Mouse (Mus musculus): ENCODE measurements around the gene Txnrd2. TPM values are rescaled to one million over a fixed set of nuclear protein-coding genes. Genes with fewer than 3 reads are reported as not detected.

Gene Txnrd2
- total RNA-seq, 2 experiments from 2014 or later, result 8.8 to 13.1 TPM

DNA sequence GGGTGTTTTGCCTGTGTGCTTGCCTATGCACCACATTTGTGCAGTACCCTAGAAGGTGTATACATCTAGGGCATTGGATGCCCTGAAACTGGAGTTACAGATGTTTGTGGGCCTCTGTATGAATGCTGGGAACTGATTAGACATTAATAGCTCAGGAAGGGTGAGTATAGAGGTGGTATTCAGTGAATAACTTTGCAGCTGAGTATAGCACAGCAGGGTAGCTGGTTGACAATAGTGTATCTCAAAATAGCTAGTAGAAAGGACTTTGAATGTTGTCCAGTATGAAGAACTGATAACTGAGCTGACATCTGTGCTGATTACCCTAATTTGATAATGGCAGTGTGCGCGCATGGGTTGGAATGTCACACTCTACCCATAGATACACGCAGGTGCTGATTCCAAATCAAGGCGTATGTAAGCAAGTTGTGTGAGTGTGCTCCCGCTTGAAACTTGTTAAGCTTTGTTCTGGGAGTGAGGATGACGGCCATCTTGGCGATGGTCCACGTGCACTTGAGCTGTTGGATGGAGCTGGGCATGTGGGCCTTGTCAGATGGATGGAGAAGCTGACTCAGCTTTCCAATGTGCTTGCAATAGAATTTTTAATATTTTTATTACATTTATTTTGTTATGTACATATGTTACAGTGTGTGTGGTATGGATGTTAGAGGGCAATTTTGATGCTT lies 97.5 kb downstream of the Txnrd2 start:
- no peak for ATAC-seq (replicated peaks; ENCODE audit: poor library complexity, severe bottlenecking)

DNA sequence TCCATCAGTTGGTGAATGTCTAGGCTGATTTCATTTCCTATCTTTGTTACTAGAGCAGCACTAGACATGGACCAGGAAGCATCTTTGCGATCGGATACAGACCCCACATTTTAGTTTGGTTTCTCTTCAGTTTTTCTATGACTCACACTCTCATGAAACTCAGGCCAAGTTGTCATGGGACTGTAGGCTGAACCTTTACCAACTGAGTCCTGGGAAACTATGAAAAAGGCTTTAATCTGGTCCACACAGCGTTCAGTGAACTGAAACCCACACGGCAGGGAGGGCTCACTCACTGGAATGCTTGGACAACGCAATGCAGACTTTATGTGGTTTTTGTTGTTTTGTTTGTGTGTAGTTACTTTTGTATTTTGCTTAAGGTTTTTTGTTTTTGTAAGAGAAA lies 102.5 kb downstream of the Txnrd2 start:
- no peak for ATAC-seq (replicated peaks; ENCODE audit: poor library complexity, severe bottlenecking)

Other genes with a start within 250 kb of the Txnrd2 start
- gene Ccdc188, start 208.5 kb upstream of the Txnrd2 start, total RNA-seq (2014; fragmentation: Nextera tagmentation), result not detected in 2 replicates
- not detected in 2 replicates for gene Ccdc188, start 208.5 kb upstream of the Txnrd2 start, total RNA-seq (2017)
- gene Zdhhc8, start 191.2 kb upstream of the Txnrd2 start, total RNA-seq (2014; fragmentation: Nextera tagmentation), result 9.7 and 11.4 TPM in 2 replicates
- 2.3 and 3.6 TPM in 2 replicates for gene Zdhhc8, start 191.2 kb upstream of the Txnrd2 start, total RNA-seq (2017)
- gene Trmt2a, start 177.7 kb upstream of the Txnrd2 start, total RNA-seq (2014; fragmentation: Nextera tagmentation), result 153 and 177 TPM in 2 replicates
- gene Trmt2a, start 177.7 kb upstream of the Txnrd2 start, total RNA-seq (2017), result 99.7 and 109 TPM in 2 replicates
- 485 and 506 TPM in 2 replicates for gene Ranbp1, start 177.7 kb upstream of the Txnrd2 start, total RNA-seq (2014; fragmentation: Nextera tagmentation)
- 446 and 556 TPM in 2 replicates for gene Ranbp1, start 177.7 kb upstream of the Txnrd2 start, total RNA-seq (2017)
- gene Gm49776, start 168.1 kb upstream of the Txnrd2 start, total RNA-seq (2014; fragmentation: Nextera tagmentation), result 2.1 TPM in 1 of 2 replicates, not detected in the other
- gene Gm49776, start 168.1 kb upstream of the Txnrd2 start, total RNA-seq (2017), result not detected in 2 replicates
- gene Dgcr8, start 137.1 kb upstream of the Txnrd2 start, total RNA-seq (2014; fragmentation: Nextera tagmentation), result 48.5 and 52.2 TPM in 2 replicates
- 46.3 and 54.4 TPM in 2 replicates for gene Dgcr8, start 137.1 kb upstream of the Txnrd2 start, total RNA-seq (2017)
- 20.3 and 30.5 TPM in 2 replicates for gene Tango2, start 78.3 kb upstream of the Txnrd2 start, total RNA-seq (2014; fragmentation: Nextera tagmentation)
- 5.4 and 8.8 TPM in 2 replicates for gene Tango2, start 78.3 kb upstream of the Txnrd2 start, total RNA-seq (2017)
- gene Arvcf, start 78.2 kb upstream of the Txnrd2 start, total RNA-seq (2014; fragmentation: Nextera tagmentation), result 1.8 and 1.9 TPM in 2 replicates
- gene Arvcf, start 78.2 kb upstream of the Txnrd2 start, total RNA-seq (2017), result 0.21 and 2.8 TPM in 2 replicates
- 40.4 and 48.4 TPM in 2 replicates for gene Comt, start 468 bp downstream of the Txnrd2 start, total RNA-seq (2014; fragmentation: Nextera tagmentation)
- gene Comt, start 468 bp downstream of the Txnrd2 start, total RNA-seq (2017), result 34.1 and 34.6 TPM in 2 replicates
- 9.5 and 13.8 TPM in 2 replicates for gene Gnb1l, start 72.3 kb downstream of the Txnrd2 start, total RNA-seq (2014; fragmentation: Nextera tagmentation)
- gene Gnb1l, start 72.3 kb downstream of the Txnrd2 start, total RNA-seq (2017), result 3.3 and 7.5 TPM in 2 replicates
- 9.0 and 16.0 TPM in 2 replicates for gene Rtl10, start 72.5 kb downstream of the Txnrd2 start, total RNA-seq (2014; fragmentation: Nextera tagmentation)
- gene Rtl10, start 72.5 kb downstream of the Txnrd2 start, total RNA-seq (2017), result 0.88 and 2.4 TPM in 2 replicates
- gene Tbx1, start 164.3 kb downstream of the Txnrd2 start, total RNA-seq (2014; fragmentation: Nextera tagmentation), result not detected in 2 replicates
- not detected in 2 replicates for gene Tbx1, start 164.3 kb downstream of the Txnrd2 start, total RNA-seq (2017)
- gene Gp1bb, start 196.0 kb downstream of the Txnrd2 start, total RNA-seq (2014; fragmentation: Nextera tagmentation), result not detected in 2 replicates
- gene Gp1bb, start 196.0 kb downstream of the Txnrd2 start, total RNA-seq (2017), result not detected in 2 replicates
- gene Gm49601, start 200.0 kb downstream of the Txnrd2 start, total RNA-seq (2014; fragmentation: Nextera tagmentation), result 1.9 TPM in 1 of 2 replicates, not detected in the other
- not detected in 2 replicates for gene Gm49601, start 200.0 kb downstream of the Txnrd2 start, total RNA-seq (2017)
- not detected in 2 replicates for gene Sept5, start 203.6 kb downstream of the Txnrd2 start, total RNA-seq (2014; fragmentation: Nextera tagmentation)
- gene Sept5, start 203.6 kb downstream of the Txnrd2 start, total RNA-seq (2017), result 1.8 and 2.6 TPM in 2 replicates

All from granulocyte monocyte progenitor cell, adult 5-6 weeks (primary cell).